Mouse (Mus musculus): ENCODE measurements around the gene Txk.

The Txk gene

GRCm38 (mm10) chr5:72671017-72671699 lies 81.4 kb downstream of the Txk start:
- Histone ChIP-seq H3K36me3 (ENCODE audit: insufficient read depth, low read length) (no peaks in the 10 kb centered on the region), H3K9me3 (ENCODE audit: low read length) (no peaks in the 10 kb centered on the region), H3K4me1 (replicated peaks; ENCODE audit: low read depth, low read length) (no peaks in the 10 kb centered on the region), H3K4me3 (replicated peaks; ENCODE audit: low read length) (no peak overlapping the region), H3K27me3 (ENCODE audit: insufficient read depth, low read length) (no peaks in the 10 kb centered on the region)
- no peak for TF ChIP-seq NANOG (IDR thresholded peaks at IDR 0.05; ENCODE audit: borderline replicate concordance, low read length)
- no peak for TF ChIP-seq CTCF (conservative IDR thresholded peaks at IDR 0.05; ENCODE audit: low read length)
- TF ChIP-seq POU5F1 (IDR thresholded peaks at IDR 0.05; ENCODE audit: borderline replicate concordance, low read length) = no peak

- Histone ChIP-seq H3K9me3 (ENCODE audit: low read length) (no peaks in the 10 kb centered on the region), H3K36me3 (ENCODE audit: insufficient read depth, low read length) (no peaks in the 10 kb centered on the region), H3K4me1 (replicated peaks; ENCODE audit: low read depth, low read length) (no peaks in the 10 kb centered on the region), H3K27me3 (ENCODE audit: insufficient read depth, low read length) (no peaks in the 10 kb centered on the region), H3K4me3 (replicated peaks; ENCODE audit: low read length) (no peak overlapping the region)
- no peak for TF ChIP-seq CTCF (conservative IDR thresholded peaks at IDR 0.05; ENCODE audit: low read length)
- TF ChIP-seq NANOG (IDR thresholded peaks at IDR 0.05; ENCODE audit: borderline replicate concordance, low read length) = no peak
- no peak for TF ChIP-seq POU5F1 (IDR thresholded peaks at IDR 0.05; ENCODE audit: borderline replicate concordance, low read length)
These were observed 84.2 kb downstream of the Txk start for GRCm38 (mm10) chr5:72668351-72668750.

- no peaks in the 10 kb centered on the region for H3K9me3 ChIP-seq (ENCODE audit: low read length)
- no peaks in the 10 kb centered on the region for H3K4me1 ChIP-seq (replicated peaks; ENCODE audit: low read depth, low read length)
- H3K27me3 ChIP-seq (ENCODE audit: insufficient read depth, low read length) = no peaks in the 10 kb centered on the region
- no peaks in the 10 kb centered on the region for H3K36me3 ChIP-seq (ENCODE audit: insufficient read depth, low read length)
- TF ChIP-seq POU5F1 (IDR thresholded peaks at IDR 0.05; ENCODE audit: borderline replicate concordance, low read length) = no peak
- TF ChIP-seq NANOG (IDR thresholded peaks at IDR 0.05; ENCODE audit: borderline replicate concordance, low read length) = no peak
- TF ChIP-seq CTCF (conservative IDR thresholded peaks at IDR 0.05; ENCODE audit: low read length) = no peak
- H3K4me3 ChIP-seq (replicated peaks; ENCODE audit: low read length) = no peak overlapping the region
These were observed 86.1 kb downstream of the Txk start for GRCm38 (mm10) chr5:72666428-72666827.

- no peaks in the 10 kb centered on the region for H3K36me3 ChIP-seq (ENCODE audit: insufficient read depth, low read length)
- no peak overlapping the region for H3K4me3 ChIP-seq (replicated peaks; ENCODE audit: low read length)
- TF ChIP-seq NANOG (IDR thresholded peaks at IDR 0.05; ENCODE audit: borderline replicate concordance, low read length) (no peak), CTCF (conservative IDR thresholded peaks at IDR 0.05; ENCODE audit: low read length) (peak; percentile 100)
- H3K9me3 ChIP-seq (ENCODE audit: low read length) = no peaks in the 10 kb centered on the region
- H3K27me3 ChIP-seq (ENCODE audit: insufficient read depth, low read length) = no peaks in the 10 kb centered on the region
- H3K4me1 ChIP-seq (replicated peaks; ENCODE audit: low read depth, low read length) = no peaks in the 10 kb centered on the region
These were observed 87.3 kb downstream of the Txk start for GRCm38 (mm10) chr5:72665281-72665680.

- TF ChIP-seq NANOG (IDR thresholded peaks at IDR 0.05; ENCODE audit: borderline replicate concordance, low read length) = no peak
- no peak for TF ChIP-seq POU5F1 (IDR thresholded peaks at IDR 0.05; ENCODE audit: borderline replicate concordance, low read length)
- TF ChIP-seq CTCF (conservative IDR thresholded peaks at IDR 0.05; ENCODE audit: low read length) = no peak
- no peaks in the 10 kb centered on the region for H3K27me3 ChIP-seq (ENCODE audit: insufficient read depth, low read length)
- no peaks in the 10 kb centered on the region for H3K9me3 ChIP-seq (ENCODE audit: low read length)
- no peak overlapping the region for H3K4me3 ChIP-seq (replicated peaks; ENCODE audit: low read length)
- H3K36me3 ChIP-seq (ENCODE audit: insufficient read depth, low read length) = no peaks in the 10 kb centered on the region
- no peaks in the 10 kb centered on the region for H3K4me1 ChIP-seq (replicated peaks; ENCODE audit: low read depth, low read length)
These were observed 87.7 kb downstream of the Txk start for GRCm38 (mm10) chr5:72664854-72665253.

- no peaks in the 10 kb centered on the region for H3K9me3 ChIP-seq (ENCODE audit: low read length)
- H3K27me3 ChIP-seq (ENCODE audit: insufficient read depth, low read length) = no peaks in the 10 kb centered on the region
- H3K4me3 ChIP-seq (replicated peaks; ENCODE audit: low read length) = no peak overlapping the region
- no peaks in the 10 kb centered on the region for H3K36me3 ChIP-seq (ENCODE audit: insufficient read depth, low read length)
- TF ChIP-seq POU5F1 (IDR thresholded peaks at IDR 0.05; ENCODE audit: borderline replicate concordance, low read length) (no peak), NANOG (IDR thresholded peaks at IDR 0.05; ENCODE audit: borderline replicate concordance, low read length) (no peak), CTCF (conservative IDR thresholded peaks at IDR 0.05; ENCODE audit: low read length) (no peak)
- no peaks in the 10 kb centered on the region for H3K4me1 ChIP-seq (replicated peaks; ENCODE audit: low read depth, low read length)
These were observed 88.5 kb downstream of the Txk start for GRCm38 (mm10) chr5:72664126-72664525.

GRCm38 (mm10) chr5:72661051-72661781 lies 91.4 kb downstream of the Txk start:
- no peak for TF ChIP-seq NANOG (IDR thresholded peaks at IDR 0.05; ENCODE audit: borderline replicate concordance, low read length)
- no peak for TF ChIP-seq CTCF (conservative IDR thresholded peaks at IDR 0.05; ENCODE audit: low read length)
- no peak for TF ChIP-seq POU5F1 (IDR thresholded peaks at IDR 0.05; ENCODE audit: borderline replicate concordance, low read length)
- Histone ChIP-seq H3K36me3 (ENCODE audit: insufficient read depth, low read length) (no peaks in the 10 kb centered on the region), H3K4me3 (replicated peaks; ENCODE audit: low read length) (no peak overlapping the region), H3K4me1 (replicated peaks; ENCODE audit: low read depth, low read length) (no peaks in the 10 kb centered on the region), H3K9me3 (ENCODE audit: low read length) (no peaks in the 10 kb centered on the region), H3K27me3 (ENCODE audit: insufficient read depth, low read length) (no peaks in the 10 kb centered on the region)

GRCm38 (mm10) chr5:72658375-72658774 lies 94.2 kb downstream of the Txk start:
- Histone ChIP-seq H3K4me3 (replicated peaks; ENCODE audit: low read length) (no peak overlapping the region), H3K9me3 (ENCODE audit: low read length) (no peaks in the 10 kb centered on the region), H3K36me3 (ENCODE audit: insufficient read depth, low read length) (no peaks in the 10 kb centered on the region), H3K4me1 (replicated peaks; ENCODE audit: low read depth, low read length) (no peaks in the 10 kb centered on the region), H3K27me3 (ENCODE audit: insufficient read depth, low read length) (no peaks in the 10 kb centered on the region)
- no peak for TF ChIP-seq CTCF (conservative IDR thresholded peaks at IDR 0.05; ENCODE audit: low read length)

Measured in E14TG2a.4 (cell line).